In genomic region chr4:84673681-84674307, GRCm38 (mm10) we compare ENCODE assay signal across 9 mouse cellular contexts. TPM values are rescaled to one million over a fixed set of nuclear protein-coding genes. Genes with fewer than 3 reads are reported as not detected.
DNase-seq lines count a peak whose midpoint lies in the region; ATAC-seq lines count a peak whose summit lies in the region.
"Had no signal": no experiment of that assay in that cellular context is flagged by ENCODE, and none has a peak within 500 bp of the region (broad histone marks: within the 10 kb centered on the region; RNA-seq: fewer than 3 reads in every experiment).

No protein-coding gene starts in this region.

- H3K4me1 ChIP-seq in brown adipose tissue, adult 24 weeks (ENCODE audit: control insufficient read depth, insufficient read depth, insufficient read length, low read length), result no peaks in the 10 kb centered on the region
- no peaks in the 10 kb centered on the region; the same call in 1 of the 2 replicates for H3K4me1 ChIP-seq in hindbrain, embryonic 14.5 days (replicated peaks; ENCODE audit: control insufficient read depth, insufficient read depth, low read length)
- H3K4me1 ChIP-seq in midbrain, embryonic 11.5 days (ENCODE audit: control insufficient read depth, insufficient read depth, low read length), result peaks cover 14% of the 10 kb centered on the region

- H3K9me3 ChIP-seq in hindbrain, embryonic 14.5 days (ENCODE audit: control insufficient read depth, low read length), result no peaks in the 10 kb centered on the region
- H3K9me3 ChIP-seq in midbrain, embryonic 11.5 days (ENCODE audit: control insufficient read depth, low read length), result no peaks in the 10 kb centered on the region
- H3K9me3 ChIP-seq: megakaryocyte, embryonic 14.5 days had no signal

- H3K27me3 ChIP-seq in hindbrain, embryonic 14.5 days (ENCODE audit: control insufficient read depth, insufficient read depth, low read length), result peaks cover 79% of the 10 kb centered on the region
- peaks cover 60% of the 10 kb centered on the region for H3K27me3 ChIP-seq in midbrain, embryonic 11.5 days (ENCODE audit: control insufficient read depth, insufficient read depth, low read length)

- peak overlapping the region; percentile 57; the same call in 1 of the 2 replicates for H3K9ac ChIP-seq in hindbrain, embryonic 14.5 days
- peak overlapping the region; percentile 66; the same call in 1 of the 2 replicates for H3K9ac ChIP-seq in midbrain, embryonic 11.5 days (ENCODE audit: low read length)

- H3K27ac ChIP-seq in brown adipose tissue, adult 24 weeks (replicated peaks; ENCODE audit: low read depth, low read length), result no peak overlapping the region
- H3K27ac ChIP-seq in hindbrain, embryonic 14.5 days, result no peak overlapping the region
- no peak overlapping the region for H3K27ac ChIP-seq in midbrain, embryonic 11.5 days (ENCODE audit: low read depth, low read length)

- no peak for ATAC-seq in hindbrain, embryonic 14.5 days (ENCODE audit: low FRiP score)
- no peak for ATAC-seq in midbrain, embryonic 11.5 days (ENCODE audit: low FRiP score)

- peak overlapping the region; percentile 60; the same call in 1 of the 2 replicates for H3K4me3 ChIP-seq in brown adipose tissue, adult 24 weeks (ENCODE audit: insufficient read depth, low read depth, low read length)
- H3K4me3 ChIP-seq in hindbrain, embryonic 14.5 days (replicated peaks; ENCODE audit: low read length), result peak overlapping the region; percentile 72
- H3K4me3 ChIP-seq in midbrain, embryonic 11.5 days (ENCODE audit: low read depth, low read length), result peak overlapping the region; percentile 67

- DNase-seq in adrenal gland, adult 2 months, result peak; percentile 19
- no peak for DNase-seq in adrenal gland, postnatal 10 days
- no peak for DNase-seq in hindbrain, embryonic 14.5 days (ENCODE audit: low spot score)
- DNase-seq in midbrain, embryonic 11.5 days (ENCODE audit: low spot score, missing footprints), result peak; percentile 94
- no peak for DNase-seq in layer of hippocampus, adult 18-20 months (ENCODE audit: low spot score in 2 of 2)
- DNase-seq in gastrocnemius, postnatal 10 days, result no peak
- DNase-seq in left cerebral cortex, postnatal 10 days (ENCODE audit: extremely low spot score in 1 of 2, low spot score in 2 of 2), result no peak

- peak overlapping the region; percentile 99 for H3K4me2 ChIP-seq in hindbrain, embryonic 14.5 days (replicated peaks)
- H3K4me2 ChIP-seq in midbrain, embryonic 11.5 days, result peak overlapping the region; percentile 98

- intact Hi-C loops in left cerebral cortex, postnatal 10 days (cut with DNase I), result no loop called here

- H3K36me3 ChIP-seq in hindbrain, embryonic 14.5 days (replicated peaks; ENCODE audit: control insufficient read depth, insufficient read depth), result no peaks in the 10 kb centered on the region
- H3K36me3 ChIP-seq in midbrain, embryonic 11.5 days (ENCODE audit: control insufficient read depth, insufficient read depth, low read length), result no peaks in the 10 kb centered on the region

- WGBS in hindbrain, embryonic 14.5 days, result 18% methylated on average over 10 of the region's 10 CpGs
- WGBS in midbrain, embryonic 11.5 days, result 17% methylated on average over 10 of the region's 10 CpGs

RNA-seq across cellular contexts. Expression of gene Bnc2, which starts 1.3 kb away (rescaled TPM):
- total RNA-seq in adrenal gland, adult 2 months (2021), result 10 to 100 TPM; 12.6 to 16.6 TPM
- polyA plus RNA-seq in adrenal gland, adult 2 months (2012; rRNA removed), result 2.0 and 3.4 TPM in 2 replicates
- 1 to 10 TPM; 8.2 to 9.7 TPM for total RNA-seq in adrenal gland, postnatal 10 days (2021)
- 2.0 and 2.2 TPM in 2 replicates for polyA plus RNA-seq in brown adipose tissue, adult 24 weeks (2012; ENCODE audit: insufficient read depth, insufficient read length, missing spikeins)
- polyA plus RNA-seq in hindbrain, embryonic 14.5 days (2014; fragmentation: Nextera tagmentation; extraction: Ambion mirVana), result 10.0 and 12.0 TPM in 2 replicates
- 8.9 and 9.1 TPM in 2 replicates for polyA plus RNA-seq in midbrain, embryonic 11.5 days (2014; fragmentation: Nextera tagmentation; extraction: Ambion mirVana)
- total RNA-seq in layer of hippocampus, adult 18-20 months (2021), result 1 to 10 TPM in 1 of 2 experiments, under 1 TPM in 1; 0.76 to 1.0 TPM
- 10 to 100 TPM in 1 of 2 experiments, 1 to 10 TPM in 1; 8.0 to 11.0 TPM for total RNA-seq in gastrocnemius, postnatal 10 days (2021)
- total RNA-seq in left cerebral cortex, postnatal 10 days (2021), result 1 to 10 TPM; 2.3 to 3.8 TPM

Comparison
In these comparisons a context has a peak if more than half of its experiments do, and no peak if none do; other contexts are left out.
1. DNase-seq: peak in adrenal gland, adult 2 months (single experiment) and midbrain, embryonic 11.5 days (single experiment); none in adrenal gland, postnatal 10 days (single experiment), hindbrain, embryonic 14.5 days (single experiment), layer of hippocampus, adult 18-20 months (0 of 2), gastrocnemius, postnatal 10 days (single experiment) and left cerebral cortex, postnatal 10 days (0 of 2).
2. Peak in every context shown above with its lines, with median percentiles within 50 percentile points of each other: H3K4me3 ChIP-seq.